Mouse (Mus musculus): Measurements from ENCODE around the gene Prrc2b. TPM values are rescaled to one million over a fixed set of nuclear protein-coding genes. Genes with fewer than 3 reads are reported as not detected.

Prrc2b gene
- polyA plus RNA-seq, 1 experiment from 2014 or later: 76.8 TPM

- Histone ChIP-seq H3K27ac (ENCODE audit: low read depth) (peak overlapping the region; percentile 92), H3K4me1 (ENCODE audit: insufficient read depth) (peaks cover 32% of the 10 kb centered on the region), H3K9ac (peak overlapping the region; percentile 49), H3K4me2 (peak overlapping the region; percentile 51), H3K4me3 (ENCODE audit: low read depth, low read length) (no peak overlapping the region), H3K27me3 (ENCODE audit: insufficient read depth, low read length) (no peaks in the 10 kb centered on the region), H3K9me3 (ENCODE audit: low read depth, low read length) (no peaks in the 10 kb centered on the region), H3K36me3 (ENCODE audit: insufficient read depth) (no peaks in the 10 kb centered on the region; the same call in 1 of the 2 replicates)
- no peak for TF ChIP-seq CTCF (IDR thresholded peaks at IDR 0.05; ENCODE audit: low read depth)
- ATAC-seq (ENCODE audit: insufficient read depth): peak; percentile 54
- WGBS: 29% methylated on average over 7 of the region's 7 CpGs
- DNase-seq: no peak
Measured at GRCm38 (mm10) chr2:32175051-32175466, 24.2 kb downstream of the Prrc2b start.

- TF ChIP-seq CTCF (IDR thresholded peaks at IDR 0.05; ENCODE audit: low read depth): no peak
- H3K4me3 ChIP-seq (ENCODE audit: low read depth, low read length): no peak overlapping the region
- peak overlapping the region; percentile 92 for H3K27ac ChIP-seq (ENCODE audit: low read depth)
- no peaks in the 10 kb centered on the region for H3K27me3 ChIP-seq (ENCODE audit: insufficient read depth, low read length)
- WGBS: 92% methylated on average over 6 of the region's 6 CpGs
- no peak overlapping the region; the same call in 1 of the 2 replicates for H3K9ac ChIP-seq
- DNase-seq (no peak), ATAC-seq (ENCODE audit: insufficient read depth) (no peak)
- peaks cover 32% of the 10 kb centered on the region for H3K4me1 ChIP-seq (ENCODE audit: insufficient read depth)
- peaks cover 4% of the 10 kb centered on the region; the same call in 1 of the 2 replicates for H3K36me3 ChIP-seq (ENCODE audit: insufficient read depth)
- no peaks in the 10 kb centered on the region for H3K9me3 ChIP-seq (ENCODE audit: low read depth, low read length)
- H3K4me2 ChIP-seq: peak overlapping the region; percentile 51
Measured at GRCm38 (mm10) chr2:32175508-32175907, 24.6 kb downstream of the Prrc2b start.

- H3K27me3 ChIP-seq (ENCODE audit: insufficient read depth, low read length): no peaks in the 10 kb centered on the region
- no peak overlapping the region for H3K4me2 ChIP-seq
- TF ChIP-seq CTCF (IDR thresholded peaks at IDR 0.05; ENCODE audit: low read depth): no peak
- ATAC-seq (ENCODE audit: insufficient read depth) (no peak), DNase-seq (no peak)
- H3K27ac ChIP-seq (ENCODE audit: low read depth): no peak overlapping the region
- peaks cover 32% of the 10 kb centered on the region for H3K4me1 ChIP-seq (ENCODE audit: insufficient read depth)
- no peak overlapping the region for H3K4me3 ChIP-seq (ENCODE audit: low read depth, low read length)
- H3K36me3 ChIP-seq (ENCODE audit: insufficient read depth): peaks cover 6% of the 10 kb centered on the region; the same call in 1 of the 2 replicates
- 24% methylated on average over 3 of the region's 3 CpGs for WGBS
- no peaks in the 10 kb centered on the region for H3K9me3 ChIP-seq (ENCODE audit: low read depth, low read length)
- H3K9ac ChIP-seq: no peak overlapping the region
Measured at GRCm38 (mm10) chr2:32176848-32177247, 26.0 kb downstream of the Prrc2b start.

DNA sequence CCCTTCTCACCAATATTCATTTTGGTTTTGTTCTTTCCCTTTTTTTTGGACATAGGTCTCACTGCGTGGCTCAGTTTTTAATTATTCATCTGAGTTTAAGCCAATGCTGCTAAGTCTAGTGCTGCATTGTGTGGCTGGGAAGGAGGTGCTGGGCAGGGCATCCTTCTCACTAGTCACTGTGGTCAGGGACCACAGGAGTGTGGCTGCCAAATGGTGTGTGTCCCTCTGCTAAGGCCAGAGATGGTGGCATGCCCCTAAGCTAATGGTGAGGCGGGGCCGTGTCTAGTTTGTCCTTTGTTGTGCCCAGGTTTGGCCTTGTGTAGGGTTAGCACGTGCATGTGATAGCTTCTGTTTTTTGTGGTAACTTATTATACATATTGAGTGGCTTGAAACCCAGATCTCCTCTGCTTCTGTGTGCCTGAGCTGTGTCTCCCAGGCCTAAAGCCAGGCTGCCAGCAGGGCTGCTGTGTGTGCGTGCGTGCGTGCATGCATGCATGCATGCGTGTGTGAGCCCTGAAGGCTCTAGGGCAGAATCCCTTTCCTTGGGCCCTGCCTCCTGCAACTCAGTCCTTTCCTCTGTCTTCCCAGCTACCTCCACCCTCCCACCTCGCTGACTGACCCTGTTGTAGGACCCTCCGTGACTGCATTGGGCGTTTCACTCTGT lies 26.6 kb downstream of the Prrc2b start:
- 78% methylated on average over 11 of the region's 11 CpGs for WGBS
- peaks cover 32% of the 10 kb centered on the region for H3K4me1 ChIP-seq (ENCODE audit: insufficient read depth)
- H3K4me3 ChIP-seq (ENCODE audit: low read depth, low read length): no peak overlapping the region
- H3K9me3 ChIP-seq (ENCODE audit: low read depth, low read length): no peaks in the 10 kb centered on the region
- H3K27me3 ChIP-seq (ENCODE audit: insufficient read depth, low read length): no peaks in the 10 kb centered on the region
- TF ChIP-seq CTCF (IDR thresholded peaks at IDR 0.05; ENCODE audit: low read depth): no peak
- DNase-seq (no peak), ATAC-seq (ENCODE audit: insufficient read depth) (no peak)
- no peak overlapping the region for H3K27ac ChIP-seq (ENCODE audit: low read depth)
- peaks cover 9% of the 10 kb centered on the region; the same call in 1 of the 2 replicates for H3K36me3 ChIP-seq (ENCODE audit: insufficient read depth)
- H3K9ac ChIP-seq: no peak overlapping the region
- no peak overlapping the region for H3K4me2 ChIP-seq

GRCm38 (mm10) chr2:32179363-32179762 lies 28.5 kb downstream of the Prrc2b start:
- DNase-seq (no peak), ATAC-seq (ENCODE audit: insufficient read depth) (no peak)
- 0 out of 2 replicates have a peak overlapping the region, but pooled peaks have one; percentile 42 for H3K27ac ChIP-seq (ENCODE audit: low read depth)
- no peak overlapping the region for H3K4me2 ChIP-seq
- WGBS: 29% methylated on average over 6 of the region's 6 CpGs
- H3K9me3 ChIP-seq (ENCODE audit: low read depth, low read length): no peaks in the 10 kb centered on the region
- peaks cover 27% of the 10 kb centered on the region for H3K36me3 ChIP-seq (ENCODE audit: insufficient read depth)
- no peaks in the 10 kb centered on the region for H3K27me3 ChIP-seq (ENCODE audit: insufficient read depth, low read length)
- H3K4me1 ChIP-seq (ENCODE audit: insufficient read depth): peaks cover 26% of the 10 kb centered on the region
- H3K4me3 ChIP-seq (ENCODE audit: low read depth, low read length): no peak overlapping the region
- TF ChIP-seq CTCF (IDR thresholded peaks at IDR 0.05; ENCODE audit: low read depth): no peak
- H3K9ac ChIP-seq: no peak overlapping the region

DNA sequence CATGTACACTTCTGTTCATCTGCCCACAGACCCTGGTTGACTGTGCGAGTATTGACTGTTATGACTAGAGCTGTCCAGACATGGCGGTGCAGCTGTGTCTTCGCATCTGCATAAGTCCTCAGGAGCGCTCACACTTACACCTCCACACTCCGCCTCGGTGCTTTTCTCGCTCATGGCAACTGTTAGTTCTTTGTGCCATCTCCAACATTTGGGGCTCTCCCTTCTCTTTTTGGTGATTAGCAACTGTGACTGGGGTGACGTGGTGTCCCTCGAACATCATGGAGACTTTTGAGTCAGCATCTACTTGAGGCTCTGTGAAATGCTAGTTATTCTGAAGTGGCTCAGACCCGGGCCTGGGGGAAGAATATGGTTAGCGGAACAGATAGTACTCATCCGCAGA lies 29.2 kb downstream of the Prrc2b start:
- DNase-seq (no peak), ATAC-seq (ENCODE audit: insufficient read depth) (no peak)
- H3K4me1 ChIP-seq (ENCODE audit: insufficient read depth): peaks cover 18% of the 10 kb centered on the region
- no peak overlapping the region for H3K4me3 ChIP-seq (ENCODE audit: low read depth, low read length)
- no peak for TF ChIP-seq CTCF (IDR thresholded peaks at IDR 0.05; ENCODE audit: low read depth)
- no peak overlapping the region for H3K27ac ChIP-seq (ENCODE audit: low read depth)
- H3K36me3 ChIP-seq (ENCODE audit: insufficient read depth): peaks cover 34% of the 10 kb centered on the region
- 88% methylated on average over 12 of the region's 12 CpGs for WGBS
- no peak overlapping the region for H3K4me2 ChIP-seq
- H3K9ac ChIP-seq: no peak overlapping the region
- no peaks in the 10 kb centered on the region for H3K27me3 ChIP-seq (ENCODE audit: insufficient read depth, low read length)
- H3K9me3 ChIP-seq (ENCODE audit: low read depth, low read length): no peaks in the 10 kb centered on the region

- DNase-seq: no peak
- no peak for ATAC-seq (ENCODE audit: insufficient read depth)
- no peak overlapping the region for H3K9ac ChIP-seq
- no peak for TF ChIP-seq CTCF (IDR thresholded peaks at IDR 0.05; ENCODE audit: low read depth)
- H3K4me1 ChIP-seq (ENCODE audit: insufficient read depth): peaks cover 12% of the 10 kb centered on the region; the same call in 1 of the 2 replicates
- peaks cover 43% of the 10 kb centered on the region for H3K36me3 ChIP-seq (ENCODE audit: insufficient read depth)
- WGBS: 81% methylated on average over 5 of the region's 5 CpGs
- H3K27me3 ChIP-seq (ENCODE audit: insufficient read depth, low read length): no peaks in the 10 kb centered on the region
- H3K4me2 ChIP-seq: no peak overlapping the region
- no peak overlapping the region for H3K4me3 ChIP-seq (ENCODE audit: low read depth, low read length)
- no peaks in the 10 kb centered on the region for H3K9me3 ChIP-seq (ENCODE audit: low read depth, low read length)
- no peak overlapping the region for H3K27ac ChIP-seq (ENCODE audit: low read depth)
Measured at GRCm38 (mm10) chr2:32181364-32181763, 30.5 kb downstream of the Prrc2b start.
